Mouse (Mus musculus): ENCODE results near the gene Thsd4. TPM values are rescaled to one million over a fixed set of nuclear protein-coding genes. Genes with fewer than 3 reads are reported as not detected.

Gene Thsd4
- polyA plus RNA-seq, 1 experiment: 5.9 TPM

DNA sequence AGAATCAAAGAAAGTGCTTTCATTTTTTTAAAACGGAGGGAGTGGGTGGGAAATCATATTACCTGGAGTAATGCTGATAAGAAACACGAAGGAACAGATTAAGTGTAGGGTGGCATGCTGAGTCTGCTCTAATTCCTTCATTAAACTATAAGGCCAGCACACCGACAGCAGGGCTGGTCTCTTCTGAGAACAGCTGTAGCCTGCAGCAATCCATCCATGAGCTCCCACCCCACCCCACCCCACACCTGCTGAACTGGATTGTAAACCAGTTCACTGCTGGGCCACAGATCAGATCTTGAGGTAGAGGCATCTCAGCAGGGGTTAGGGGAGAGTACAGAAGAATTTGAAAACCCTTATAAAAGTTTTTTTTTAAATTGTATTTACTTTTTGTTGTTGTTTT, 566.6 kb downstream of the Thsd4 start:
- DNase-seq: no peak
- H3K4me1 ChIP-seq (ENCODE audit: control insufficient read depth, insufficient read depth, low read length): no peaks in the 10 kb centered on the region
- no peaks in the 10 kb centered on the region for H3K27me3 ChIP-seq (replicated peaks; ENCODE audit: control insufficient read depth, insufficient read depth, low read length)
- TF ChIP-seq CTCF (conservative IDR thresholded peaks at IDR 0.05; ENCODE audit: insufficient read depth, insufficient read length, low read depth, low read length) (no peak), POLR2A (IDR thresholded peaks at IDR 0.05; ENCODE audit: low read depth, low read length) (no peak)
- no peak overlapping the region for H3K4me3 ChIP-seq (ENCODE audit: insufficient read depth, low read depth, low read length)
- 66% methylated on average over 3 of the region's 3 CpGs for WGBS
- no peaks in the 10 kb centered on the region for H3K36me3 ChIP-seq (ENCODE audit: control insufficient read depth, insufficient read depth, low read length)
- H3K27ac ChIP-seq (ENCODE audit: insufficient read depth, low read depth, low read length): no peak overlapping the region

DNA sequence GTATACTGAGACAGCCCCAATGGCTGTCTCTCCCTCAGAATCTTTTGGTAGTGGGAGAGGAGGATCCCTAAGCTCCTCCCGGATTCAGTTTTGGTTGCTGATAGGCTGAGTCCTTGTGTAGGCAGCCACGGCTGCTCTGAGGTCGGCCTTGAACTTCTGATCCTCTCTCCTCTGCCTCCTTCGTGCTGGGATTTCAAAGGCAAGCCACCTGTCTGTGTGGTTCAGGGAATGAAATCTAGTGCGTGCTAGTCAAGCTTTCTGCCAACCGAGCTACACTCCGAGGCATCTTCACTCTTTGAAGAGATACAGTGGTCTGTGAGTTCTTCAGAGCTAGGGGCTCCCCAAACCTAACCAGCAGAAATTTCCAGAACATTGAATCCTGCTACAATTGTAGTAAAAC, 568.3 kb downstream of the Thsd4 start:
- Histone ChIP-seq H3K4me1 (ENCODE audit: control insufficient read depth, insufficient read depth, low read length) (no peaks in the 10 kb centered on the region), H3K27ac (ENCODE audit: insufficient read depth, low read depth, low read length) (no peak overlapping the region), H3K36me3 (ENCODE audit: control insufficient read depth, insufficient read depth, low read length) (no peaks in the 10 kb centered on the region), H3K4me3 (ENCODE audit: insufficient read depth, low read depth, low read length) (no peak overlapping the region), H3K27me3 (replicated peaks; ENCODE audit: control insufficient read depth, insufficient read depth, low read length) (no peaks in the 10 kb centered on the region)
- no peak for DNase-seq
- WGBS: 88% methylated on average over 7 of the region's 7 CpGs
- no peak for TF ChIP-seq POLR2A (IDR thresholded peaks at IDR 0.05; ENCODE audit: low read depth, low read length)
- no peak for TF ChIP-seq CTCF (conservative IDR thresholded peaks at IDR 0.05; ENCODE audit: insufficient read depth, insufficient read length, low read depth, low read length)

DNA sequence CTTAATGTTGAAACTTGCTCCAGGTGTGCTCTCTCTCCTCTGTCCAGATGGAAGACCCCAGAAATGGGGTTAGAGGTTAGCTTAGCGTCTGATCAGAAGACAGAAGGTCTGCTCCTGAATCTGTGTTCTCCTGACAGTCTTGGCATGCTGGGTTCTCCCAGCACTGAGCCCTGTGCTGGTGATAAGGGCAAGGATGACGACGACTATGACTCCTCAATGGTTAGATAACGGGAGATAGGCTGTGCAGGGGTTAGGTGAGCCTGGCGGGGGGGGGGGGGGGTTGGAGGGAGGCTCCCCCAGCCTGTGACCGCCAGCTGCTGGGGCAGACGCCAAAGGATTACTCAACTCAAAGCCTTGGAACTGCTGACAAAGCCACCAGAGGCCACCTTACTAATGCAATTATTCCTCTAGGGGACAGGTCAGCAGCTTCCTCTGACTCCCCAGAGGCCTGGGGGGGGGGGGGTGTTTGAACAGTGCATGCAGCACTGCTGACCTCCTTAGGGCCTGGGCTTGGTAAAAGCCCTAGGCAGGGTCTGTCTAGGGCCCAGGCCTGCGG, 569.3 kb downstream of the Thsd4 start:
- TF ChIP-seq POLR2A (IDR thresholded peaks at IDR 0.05; ENCODE audit: low read depth, low read length) (no peak), CTCF (conservative IDR thresholded peaks at IDR 0.05; ENCODE audit: insufficient read depth, insufficient read length, low read depth, low read length) (no peak)
- no peak for DNase-seq
- Histone ChIP-seq H3K4me1 (ENCODE audit: control insufficient read depth, insufficient read depth, low read length) (no peaks in the 10 kb centered on the region), H3K27ac (ENCODE audit: insufficient read depth, low read depth, low read length) (no peak overlapping the region), H3K27me3 (replicated peaks; ENCODE audit: control insufficient read depth, insufficient read depth, low read length) (no peaks in the 10 kb centered on the region), H3K36me3 (ENCODE audit: control insufficient read depth, insufficient read depth, low read length) (no peaks in the 10 kb centered on the region), H3K4me3 (ENCODE audit: insufficient read depth, low read depth, low read length) (no peak overlapping the region)
- 79% methylated on average over 8 of the region's 8 CpGs for WGBS

DNA sequence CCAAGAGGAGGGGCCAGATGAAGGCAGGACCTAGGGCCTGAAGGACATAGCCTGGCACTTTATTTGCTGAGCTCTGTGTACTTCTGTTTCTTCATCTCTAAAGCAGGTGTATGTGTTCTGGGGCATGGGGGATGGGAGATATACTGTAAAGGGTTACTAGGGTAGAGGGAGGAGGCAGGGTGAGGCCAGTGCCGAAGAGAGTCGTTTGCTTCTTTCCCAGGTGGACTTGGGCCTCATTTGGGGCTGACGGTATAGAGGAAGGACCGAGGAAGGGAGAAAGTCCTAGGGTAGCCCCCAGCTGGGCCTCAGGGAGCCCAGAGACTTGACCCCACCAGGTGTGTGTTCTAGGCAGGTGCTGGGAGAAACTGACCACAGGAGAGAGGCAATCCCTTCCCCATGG, 569.9 kb downstream of the Thsd4 start:
- TF ChIP-seq CTCF (conservative IDR thresholded peaks at IDR 0.05; ENCODE audit: insufficient read depth, insufficient read length, low read depth, low read length): no peak
- TF ChIP-seq POLR2A (IDR thresholded peaks at IDR 0.05; ENCODE audit: low read depth, low read length): no peak
- WGBS: 66% methylated on average over 4 of the region's 4 CpGs
- Histone ChIP-seq H3K27me3 (replicated peaks; ENCODE audit: control insufficient read depth, insufficient read depth, low read length) (no peaks in the 10 kb centered on the region), H3K4me3 (ENCODE audit: insufficient read depth, low read depth, low read length) (no peak overlapping the region), H3K36me3 (ENCODE audit: control insufficient read depth, insufficient read depth, low read length) (no peaks in the 10 kb centered on the region), H3K4me1 (ENCODE audit: control insufficient read depth, insufficient read depth, low read length) (no peaks in the 10 kb centered on the region), H3K27ac (ENCODE audit: insufficient read depth, low read depth, low read length) (no peak overlapping the region)
- no peak for DNase-seq

DNA sequence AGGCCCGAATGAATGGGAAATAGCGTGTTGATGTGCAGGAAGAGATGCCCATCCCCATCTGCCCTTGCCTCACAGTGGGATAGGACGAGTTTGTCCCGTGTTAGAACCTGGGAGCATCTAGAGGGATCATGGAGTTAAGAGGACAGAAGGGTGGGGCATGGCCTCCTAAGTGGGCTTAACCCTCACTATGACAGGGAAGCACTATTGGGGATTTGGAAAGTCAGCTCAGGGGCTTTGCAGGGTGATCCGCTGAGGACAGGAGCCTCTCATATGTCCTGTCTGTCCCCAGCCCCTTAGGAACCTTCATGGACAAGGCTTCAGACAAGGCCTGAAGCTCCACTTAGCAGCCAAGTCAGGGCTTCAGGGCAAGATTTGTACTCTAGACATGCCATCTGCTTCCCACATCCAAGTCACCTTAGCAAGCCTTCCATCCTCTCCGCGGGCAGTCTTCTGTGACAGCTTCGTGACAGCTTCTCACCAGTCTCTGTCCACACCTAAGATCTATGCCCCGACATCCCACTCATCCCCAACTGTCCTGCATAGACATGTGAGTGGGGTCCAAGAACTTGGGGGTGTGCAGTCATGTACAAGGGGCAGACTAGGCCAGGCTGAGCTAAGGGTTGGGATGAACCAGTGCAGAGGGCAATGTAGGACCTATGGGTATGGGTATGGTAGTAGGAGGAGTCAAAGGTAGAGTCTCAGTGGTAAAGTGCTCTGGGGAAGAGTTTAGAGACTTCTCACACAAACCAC, 570.7 kb downstream of the Thsd4 start:
- Histone ChIP-seq H3K27ac (ENCODE audit: insufficient read depth, low read depth, low read length) (no peak overlapping the region), H3K4me3 (ENCODE audit: insufficient read depth, low read depth, low read length) (no peak overlapping the region), H3K27me3 (replicated peaks; ENCODE audit: control insufficient read depth, insufficient read depth, low read length) (no peaks in the 10 kb centered on the region), H3K4me1 (ENCODE audit: control insufficient read depth, insufficient read depth, low read length) (no peaks in the 10 kb centered on the region), H3K36me3 (ENCODE audit: control insufficient read depth, insufficient read depth, low read length) (no peaks in the 10 kb centered on the region)
- no peak for TF ChIP-seq CTCF (conservative IDR thresholded peaks at IDR 0.05; ENCODE audit: insufficient read depth, insufficient read length, low read depth, low read length)
- TF ChIP-seq POLR2A (IDR thresholded peaks at IDR 0.05; ENCODE audit: low read depth, low read length): no peak
- DNase-seq: no peak
- WGBS: 94% methylated on average over 9 of the region's 9 CpGs

DNA sequence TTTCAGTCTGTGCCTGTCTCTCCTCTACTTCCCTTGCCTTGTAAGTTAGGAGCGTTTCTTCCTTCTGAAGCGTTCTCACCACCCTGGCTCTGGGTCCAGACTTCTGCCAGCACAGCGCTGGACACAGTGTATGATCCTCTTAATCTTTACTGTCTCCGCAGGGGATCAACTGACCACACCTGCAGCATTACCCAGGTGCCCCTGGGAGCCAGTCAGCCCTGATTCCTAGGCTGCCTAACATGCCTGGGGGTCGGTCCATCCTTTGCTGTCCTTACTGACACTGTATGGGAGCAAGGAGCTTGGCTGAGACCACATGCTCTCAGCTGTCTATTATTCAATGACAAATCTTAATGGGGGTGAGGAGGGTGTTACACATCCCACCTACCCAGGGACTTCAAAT, 571.9 kb downstream of the Thsd4 start:
- no peak overlapping the region for H3K27ac ChIP-seq (ENCODE audit: insufficient read depth, low read depth, low read length)
- WGBS: 88% methylated on average over 5 of the region's 5 CpGs
- H3K36me3 ChIP-seq (ENCODE audit: control insufficient read depth, insufficient read depth, low read length): no peaks in the 10 kb centered on the region
- DNase-seq: no peak
- no peak overlapping the region for H3K4me3 ChIP-seq (ENCODE audit: insufficient read depth, low read depth, low read length)
- TF ChIP-seq POLR2A (IDR thresholded peaks at IDR 0.05; ENCODE audit: low read depth, low read length) (no peak), CTCF (conservative IDR thresholded peaks at IDR 0.05; ENCODE audit: insufficient read depth, insufficient read length, low read depth, low read length) (no peak)
- H3K27me3 ChIP-seq (replicated peaks; ENCODE audit: control insufficient read depth, insufficient read depth, low read length): no peaks in the 10 kb centered on the region
- no peaks in the 10 kb centered on the region for H3K4me1 ChIP-seq (ENCODE audit: control insufficient read depth, insufficient read depth, low read length)

DNA sequence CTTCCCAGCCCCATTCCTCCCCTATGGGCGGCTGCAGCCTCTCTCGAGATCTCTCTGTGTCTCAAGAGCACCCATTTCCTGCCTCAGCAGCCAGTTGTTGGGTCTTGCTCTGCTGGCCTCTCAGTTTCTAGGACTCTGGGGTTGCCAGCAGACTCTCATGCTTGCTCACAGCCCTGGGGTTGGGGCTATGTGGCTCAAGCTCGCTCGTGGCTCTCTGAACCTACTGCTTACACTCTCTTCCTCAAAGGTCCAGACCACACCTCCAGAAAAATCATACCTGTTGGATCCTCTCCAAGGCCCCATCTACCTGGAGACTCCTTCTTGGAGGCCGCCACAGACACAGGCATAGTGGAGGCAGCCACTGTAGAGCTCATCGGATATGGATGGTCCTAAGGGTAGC, 572.3 kb downstream of the Thsd4 start:
- H3K4me3 ChIP-seq (ENCODE audit: insufficient read depth, low read depth, low read length): no peak overlapping the region
- TF ChIP-seq POLR2A (IDR thresholded peaks at IDR 0.05; ENCODE audit: low read depth, low read length): no peak
- no peak for TF ChIP-seq CTCF (conservative IDR thresholded peaks at IDR 0.05; ENCODE audit: insufficient read depth, insufficient read length, low read depth, low read length)
- H3K36me3 ChIP-seq (ENCODE audit: control insufficient read depth, insufficient read depth, low read length): no peaks in the 10 kb centered on the region
- H3K27ac ChIP-seq (ENCODE audit: insufficient read depth, low read depth, low read length): no peak overlapping the region
- no peaks in the 10 kb centered on the region for H3K27me3 ChIP-seq (replicated peaks; ENCODE audit: control insufficient read depth, insufficient read depth, low read length)
- WGBS: 83% methylated on average over 6 of the region's 6 CpGs
- no peaks in the 10 kb centered on the region for H3K4me1 ChIP-seq (ENCODE audit: control insufficient read depth, insufficient read depth, low read length)
- no peak for DNase-seq
